Mouse (Mus musculus): ENCODE data around the gene Pou3f1. TPM values are rescaled to one million over a fixed set of nuclear protein-coding genes. Genes with fewer than 3 reads are reported as not detected.

Gene Pou3f1
- polyA plus RNA-seq, 1 experiment from 2014 or later: 0.10 TPM

DNA sequence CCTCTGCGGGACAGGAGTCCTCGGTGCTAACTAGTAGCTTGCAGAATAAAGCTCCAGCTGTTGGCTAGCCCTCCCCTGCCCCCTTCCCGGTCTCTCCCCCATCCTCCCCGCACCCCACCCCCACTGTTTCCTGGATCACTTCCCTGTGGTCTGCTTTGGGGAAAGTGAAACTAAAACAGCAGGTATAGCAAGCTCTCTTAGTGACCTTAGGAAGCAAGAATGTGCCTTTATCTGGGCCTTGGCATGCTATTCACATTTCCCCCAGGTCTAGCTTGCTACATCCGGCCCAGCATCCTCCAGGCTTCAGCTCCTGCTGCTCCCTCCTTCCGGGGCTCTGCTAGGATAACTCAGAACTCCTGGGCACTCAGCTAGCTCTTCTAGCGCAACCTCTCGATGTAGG lies 10.0 kb upstream of the Pou3f1 start:
- TF ChIP-seq EP300 (IDR thresholded peaks at IDR 0.05): no peak
- no peak for TF ChIP-seq CTCF (IDR thresholded peaks at IDR 0.05)
- ATAC-seq: peak; percentile 28; the same call in 1 of the 2 replicates
- Histone ChIP-seq H3K9ac (replicated peaks; ENCODE audit: low read depth) (no peak overlapping the region), H3K4me3 (ENCODE audit: low read depth, low read length) (0 out of 2 replicates have a peak overlapping the region, but pooled peaks have one; percentile 5), H3K4me2 (replicated peaks; ENCODE audit: low read depth, low read length) (peak overlapping the region; percentile 52), H3K27me3 (replicated peaks; ENCODE audit: insufficient read depth, low read length) (no peaks in the 10 kb centered on the region), H3K36me3 (ENCODE audit: insufficient read depth, low read length) (no peaks in the 10 kb centered on the region), H3K9me3 (ENCODE audit: low read length) (no peaks in the 10 kb centered on the region), H3K27ac (ENCODE audit: low read length) (no peak overlapping the region), H3K4me1 (ENCODE audit: insufficient read depth, low read depth, low read length) (no peaks in the 10 kb centered on the region)
- DNase-seq (ENCODE audit: low spot score): peak; percentile 43
- WGBS: 7% methylated on average over 8 of the region's 8 CpGs

DNA sequence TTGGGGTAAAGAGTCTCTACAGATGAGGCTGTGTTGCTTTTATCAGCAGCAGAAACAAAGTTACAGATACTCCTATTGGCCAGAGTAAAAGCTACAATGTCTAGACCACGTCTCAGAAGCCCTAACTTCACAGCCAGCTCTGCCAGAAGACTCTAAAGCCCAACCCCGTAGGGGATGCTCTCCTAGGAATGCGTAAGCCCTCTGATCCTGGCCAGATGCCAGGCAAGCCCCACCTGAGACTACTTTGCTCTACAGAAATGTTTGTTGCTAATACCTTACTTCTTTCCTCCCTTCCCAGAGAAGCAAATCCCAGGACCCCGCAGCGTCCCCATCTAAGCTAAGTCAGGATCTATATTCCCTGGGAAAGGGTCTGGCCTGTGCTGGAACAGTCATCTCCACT lies 8.7 kb upstream of the Pou3f1 start:
- no peak overlapping the region for H3K4me2 ChIP-seq (replicated peaks; ENCODE audit: low read depth, low read length)
- 36% methylated on average over 5 of the region's 5 CpGs for WGBS
- ATAC-seq: no peak
- no peak overlapping the region for H3K27ac ChIP-seq (ENCODE audit: low read length)
- no peak for TF ChIP-seq EP300 (IDR thresholded peaks at IDR 0.05)
- no peak for TF ChIP-seq CTCF (IDR thresholded peaks at IDR 0.05)
- H3K4me3 ChIP-seq (ENCODE audit: low read depth, low read length): no peak overlapping the region
- H3K27me3 ChIP-seq (replicated peaks; ENCODE audit: insufficient read depth, low read length): no peaks in the 10 kb centered on the region
- no peaks in the 10 kb centered on the region for H3K9me3 ChIP-seq (ENCODE audit: low read length)
- no peak overlapping the region for H3K9ac ChIP-seq (replicated peaks; ENCODE audit: low read depth)
- H3K36me3 ChIP-seq (ENCODE audit: insufficient read depth, low read length): no peaks in the 10 kb centered on the region
- no peaks in the 10 kb centered on the region for H3K4me1 ChIP-seq (ENCODE audit: insufficient read depth, low read depth, low read length)
- no peak for DNase-seq (ENCODE audit: low spot score)

DNA sequence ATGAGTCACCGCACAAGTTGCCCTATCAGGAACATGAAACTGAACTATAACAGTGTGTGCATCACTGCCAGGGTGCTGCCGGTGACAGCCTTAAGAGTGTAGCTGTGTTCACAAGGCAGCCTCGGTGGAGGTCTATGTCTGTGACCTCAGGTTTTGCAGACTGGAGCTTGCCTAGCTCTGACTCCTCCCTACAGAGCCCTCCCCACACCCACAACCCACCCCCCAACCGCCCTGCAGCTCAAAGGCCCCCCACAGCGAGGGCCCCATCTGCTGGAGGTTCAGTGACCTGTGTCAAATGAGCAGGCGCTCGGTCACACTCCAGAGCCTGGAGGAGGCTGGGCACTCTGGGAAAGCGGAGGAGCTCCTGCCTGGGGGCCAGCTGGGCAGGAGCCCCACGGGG lies 3.7 kb upstream of the Pou3f1 start:
- Histone ChIP-seq H3K27ac (ENCODE audit: low read length) (no peak overlapping the region), H3K9ac (replicated peaks; ENCODE audit: low read depth) (no peak overlapping the region), H3K4me2 (replicated peaks; ENCODE audit: low read depth, low read length) (no peak overlapping the region), H3K36me3 (ENCODE audit: insufficient read depth, low read length) (no peaks in the 10 kb centered on the region), H3K27me3 (replicated peaks; ENCODE audit: insufficient read depth, low read length) (peaks cover 33% of the 10 kb centered on the region), H3K9me3 (ENCODE audit: low read length) (no peaks in the 10 kb centered on the region), H3K4me1 (ENCODE audit: insufficient read depth, low read depth, low read length) (no peaks in the 10 kb centered on the region), H3K4me3 (ENCODE audit: low read depth, low read length) (no peak overlapping the region)
- ATAC-seq (no peak), DNase-seq (ENCODE audit: low spot score) (no peak)
- 4% methylated on average over 9 of the region's 9 CpGs for WGBS
- TF ChIP-seq EP300 (IDR thresholded peaks at IDR 0.05) (no peak), CTCF (IDR thresholded peaks at IDR 0.05) (no peak)

DNA sequence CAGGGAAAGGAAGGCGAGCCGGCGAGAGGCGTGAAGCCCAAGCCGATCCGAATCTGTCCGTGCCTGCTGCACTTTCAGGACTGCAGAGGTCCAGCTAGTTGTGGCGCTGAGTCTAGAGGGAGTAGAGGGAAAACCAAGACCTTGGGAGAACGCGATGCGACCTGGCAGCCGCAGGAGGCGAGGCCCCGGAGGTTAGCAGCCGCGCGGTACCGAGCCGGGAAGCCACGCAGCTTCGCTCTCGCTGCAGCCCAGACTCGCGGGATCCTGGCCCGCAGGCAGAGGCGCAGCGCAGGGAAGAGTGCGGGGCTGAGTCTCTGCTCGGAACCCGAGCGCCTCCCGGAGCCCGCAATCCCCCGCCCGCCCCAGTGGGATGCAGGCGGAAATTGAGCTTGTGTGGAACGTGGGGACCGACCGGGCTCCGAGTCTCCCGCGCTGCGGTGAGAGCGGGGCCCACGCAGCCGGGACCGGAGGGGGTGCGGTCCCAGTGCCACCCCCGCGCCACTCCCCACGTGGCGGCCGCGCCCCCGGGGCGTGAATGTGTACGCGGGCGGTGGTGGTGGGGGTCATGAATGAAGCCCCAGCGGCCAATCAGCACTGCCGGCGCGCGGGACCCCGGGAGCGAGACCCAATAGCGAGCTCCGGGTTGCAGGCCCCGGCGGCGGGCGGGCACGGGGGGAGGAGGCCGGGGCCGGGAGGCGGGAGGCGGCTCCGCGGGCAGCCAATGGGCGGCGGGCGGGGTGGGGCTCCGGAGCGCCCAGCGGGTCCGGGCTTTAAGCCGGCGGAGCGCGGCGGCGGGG lies 445 bp downstream of the Pou3f1 start:
- Histone ChIP-seq H3K9me3 (ENCODE audit: low read length) (no peaks in the 10 kb centered on the region), H3K27me3 (replicated peaks; ENCODE audit: insufficient read depth, low read length) (peaks cover 74% of the 10 kb centered on the region), H3K27ac (ENCODE audit: low read length) (no peak overlapping the region), H3K4me3 (ENCODE audit: low read depth, low read length) (peak overlapping the region; percentile 59), H3K36me3 (ENCODE audit: insufficient read depth, low read length) (no peaks in the 10 kb centered on the region), H3K4me2 (replicated peaks; ENCODE audit: low read depth, low read length) (peak overlapping the region; percentile 96), H3K4me1 (ENCODE audit: insufficient read depth, low read depth, low read length) (peaks cover 4% of the 10 kb centered on the region; the same call in 1 of the 2 replicates), H3K9ac (replicated peaks; ENCODE audit: low read depth) (no peak overlapping the region)
- no peak for TF ChIP-seq EP300 (IDR thresholded peaks at IDR 0.05)
- no peak for TF ChIP-seq CTCF (IDR thresholded peaks at IDR 0.05)
- DNase-seq (ENCODE audit: low spot score): peak; percentile 70
- under 1% methylated on average over 35 of the region's 92 CpGs for WGBS
- ATAC-seq: peak; percentile 93

DNA sequence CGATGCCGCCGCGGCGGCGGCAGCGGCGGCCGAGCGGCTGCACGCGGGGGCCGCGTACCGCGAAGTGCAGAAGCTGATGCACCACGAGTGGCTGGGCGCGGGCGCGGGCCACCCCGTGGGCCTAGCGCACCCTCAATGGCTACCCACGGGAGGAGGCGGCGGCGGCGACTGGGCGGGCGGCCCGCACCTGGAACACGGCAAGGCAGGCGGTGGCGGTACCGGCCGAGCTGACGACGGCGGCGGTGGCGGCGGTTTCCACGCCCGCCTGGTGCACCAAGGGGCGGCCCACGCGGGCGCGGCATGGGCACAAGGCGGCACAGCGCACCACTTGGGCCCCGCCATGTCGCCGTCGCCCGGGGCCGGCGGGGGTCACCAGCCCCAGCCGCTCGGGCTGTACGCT lies 1.2 kb downstream of the Pou3f1 start:
- Histone ChIP-seq H3K9ac (replicated peaks; ENCODE audit: low read depth) (no peak overlapping the region), H3K27me3 (replicated peaks; ENCODE audit: insufficient read depth, low read length) (peaks cover 79% of the 10 kb centered on the region), H3K4me3 (ENCODE audit: low read depth, low read length) (peak overlapping the region; percentile 59), H3K4me2 (replicated peaks; ENCODE audit: low read depth, low read length) (peak overlapping the region; percentile 96), H3K27ac (ENCODE audit: low read length) (no peak overlapping the region), H3K9me3 (ENCODE audit: low read length) (no peaks in the 10 kb centered on the region), H3K4me1 (ENCODE audit: insufficient read depth, low read depth, low read length) (peaks cover 4% of the 10 kb centered on the region; the same call in 1 of the 2 replicates), H3K36me3 (ENCODE audit: insufficient read depth, low read length) (no peaks in the 10 kb centered on the region)
- DNase-seq (ENCODE audit: low spot score) (no peak), ATAC-seq (0 out of 2 replicates have a peak, but pooled peaks have one; percentile 1)
- WGBS: 0% methylated on average over 20 of the region's 61 CpGs
- TF ChIP-seq EP300 (IDR thresholded peaks at IDR 0.05) (no peak), CTCF (IDR thresholded peaks at IDR 0.05) (no peak)

DNA sequence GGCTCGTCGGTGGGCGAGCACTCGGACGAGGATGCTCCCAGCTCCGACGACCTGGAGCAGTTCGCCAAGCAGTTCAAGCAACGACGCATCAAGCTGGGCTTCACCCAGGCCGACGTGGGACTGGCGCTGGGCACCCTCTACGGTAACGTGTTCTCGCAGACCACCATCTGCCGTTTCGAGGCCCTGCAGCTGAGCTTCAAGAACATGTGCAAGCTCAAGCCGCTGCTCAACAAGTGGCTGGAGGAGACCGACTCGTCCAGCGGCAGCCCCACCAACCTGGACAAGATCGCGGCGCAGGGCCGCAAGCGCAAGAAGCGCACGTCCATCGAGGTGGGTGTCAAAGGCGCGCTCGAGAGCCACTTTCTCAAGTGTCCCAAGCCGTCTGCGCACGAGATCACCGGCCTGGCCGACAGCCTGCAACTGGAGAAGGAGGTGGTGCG lies 1.8 kb downstream of the Pou3f1 start:
- Histone ChIP-seq H3K4me2 (replicated peaks; ENCODE audit: low read depth, low read length) (peak overlapping the region; percentile 96; the same call in 1 of the 2 replicates), H3K27ac (ENCODE audit: low read length) (no peak overlapping the region), H3K27me3 (replicated peaks; ENCODE audit: insufficient read depth, low read length) (peaks cover 85% of the 10 kb centered on the region), H3K36me3 (ENCODE audit: insufficient read depth, low read length) (no peaks in the 10 kb centered on the region), H3K4me3 (ENCODE audit: low read depth, low read length) (peak overlapping the region; percentile 59; the same call in 1 of the 2 replicates), H3K4me1 (ENCODE audit: insufficient read depth, low read depth, low read length) (peaks cover 4% of the 10 kb centered on the region; the same call in 1 of the 2 replicates), H3K9me3 (ENCODE audit: low read length) (no peaks in the 10 kb centered on the region), H3K9ac (replicated peaks; ENCODE audit: low read depth) (no peak overlapping the region)
- no peak for DNase-seq (ENCODE audit: low spot score)
- no peak for TF ChIP-seq CTCF (IDR thresholded peaks at IDR 0.05)
- TF ChIP-seq EP300 (IDR thresholded peaks at IDR 0.05): no peak
- ATAC-seq: no peak
- WGBS: 2% methylated on average over 34 of the region's 39 CpGs
